Mouse (Mus musculus) adrenal gland, postnatal 25 days (tissue): ENCODE data around the gene Commd3. TPM values are rescaled to one million over a fixed set of nuclear protein-coding genes. Genes with fewer than 3 reads are reported as not detected.

Experiments used
- DNase-seq: peaks from one replicate; pipeline ENCODE4 v3.0.0; 2021; ENCODE audit warnings: mixed read lengths
- total RNA-seq: library from RNA; stranded (reverse); gene quantifications from 2 replicates; pipeline ENCODE4 v1.2.3, GENCODE M21; 2021

The Commd3 gene
- total RNA-seq, 1 experiment from 2014 or later: 112 TPM

DNA sequence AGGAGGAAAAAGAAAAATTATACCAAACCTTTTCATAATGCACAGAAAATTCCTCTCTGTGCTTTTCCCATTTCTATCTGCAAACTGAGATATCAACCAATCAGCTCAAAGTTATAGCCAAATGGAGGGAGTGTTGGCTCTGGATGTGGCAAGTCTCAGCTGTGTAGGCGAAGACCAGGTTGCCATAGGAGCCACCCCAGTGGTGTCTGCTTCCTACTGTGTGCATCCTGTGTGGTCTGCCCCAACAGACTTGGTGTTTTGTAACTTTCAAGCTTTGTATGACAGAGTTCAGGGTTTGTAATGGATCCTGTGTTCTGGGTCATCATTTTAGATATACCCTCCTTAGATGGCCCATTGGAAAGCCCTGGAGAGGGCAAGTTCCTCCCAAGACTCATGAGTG is 52.3 kb downstream of the Commd3 start:
- DNase-seq: no peak

Other genes starting within 250 kb of the Commd3 start
- gene Bmi1, start 4.6 kb downstream of the Commd3 start, total RNA-seq: 54.6 and 57.5 TPM in 2 replicates
- 0.67 TPM in 1 of 2 replicates, not detected in the other for gene Spag6, start 21.6 kb downstream of the Commd3 start, total RNA-seq